Comparison of ENCODE assay signal across 8 mouse cellular contexts in genomic region chr3:95282865-95283588, GRCm38 (mm10). TPM values are rescaled to one million over a fixed set of nuclear protein-coding genes. Genes with fewer than 3 reads are reported as not detected.
DNase-seq lines count a peak whose midpoint lies in the region; ATAC-seq lines count a peak whose summit lies in the region.

No protein-coding gene starts in this region.

- peaks cover 8% of the 10 kb centered on the region for H3K4me1 ChIP-seq in embryonic facial prominence, embryonic 14.5 days (ENCODE audit: control insufficient read depth, insufficient read depth, low read length)
- H3K4me1 ChIP-seq in kidney, embryonic 14.5 days (ENCODE audit: control insufficient read depth, insufficient read depth, low read length) = peaks cover 10% of the 10 kb centered on the region; the same call in 1 of the 2 replicates
- peaks cover 62% of the 10 kb centered on the region for H3K4me1 ChIP-seq in liver, embryonic 12.5 days
- H3K4me1 ChIP-seq in stomach, embryonic 14.5 days (ENCODE audit: control insufficient read depth, insufficient read depth, low read length) = peaks cover 13% of the 10 kb centered on the region

- ATAC-seq in embryonic facial prominence, embryonic 14.5 days (ENCODE audit: low read depth) = peak; percentile 80
- peak; percentile 68 for ATAC-seq in kidney, embryonic 14.5 days (ENCODE audit: low FRiP score, low TSS enrichment)
- ATAC-seq in liver, embryonic 12.5 days = peak; percentile 73
- peak; percentile 66 for ATAC-seq in stomach, embryonic 14.5 days (ENCODE audit: insufficient number of reproducible peaks, insufficient read depth, low FRiP score, low read depth)

- peak overlapping the region; percentile 78 for H3K4me2 ChIP-seq in embryonic facial prominence, embryonic 14.5 days (ENCODE audit: low read depth, low read length)
- peak overlapping the region; percentile 82 for H3K4me2 ChIP-seq in kidney, embryonic 14.5 days (replicated peaks; ENCODE audit: low read depth, low read length)
- H3K4me2 ChIP-seq in liver, embryonic 12.5 days = peak overlapping the region; percentile 87
- peak overlapping the region; percentile 70 for H3K4me2 ChIP-seq in stomach, embryonic 14.5 days (replicated peaks; ENCODE audit: low read depth, low read length)

- DNase-seq in 416B (ENCODE audit: low read depth) = peak; percentile 86
- DNase-seq in adrenal gland, postnatal 36 days = peak; percentile 82
- DNase-seq in embryonic facial prominence, embryonic 14.5 days (ENCODE audit: low spot score) = peak; percentile 93
- DNase-seq in heart, adult 9 months (ENCODE audit: low spot score in 2 of 2) = peak; percentile 82
- DNase-seq in naive thymus-derived CD4-positive, alpha-beta T cell, adult 2 months (ENCODE audit: low read depth) = peak; percentile 48

- H3K36me3 ChIP-seq in embryonic facial prominence, embryonic 14.5 days (ENCODE audit: control insufficient read depth, insufficient read depth, low read length) = peaks cover 13% of the 10 kb centered on the region
- peaks cover 5% of the 10 kb centered on the region for H3K36me3 ChIP-seq in kidney, embryonic 14.5 days (ENCODE audit: control insufficient read depth, insufficient read depth, low read length)
- peaks cover 13% of the 10 kb centered on the region for H3K36me3 ChIP-seq in liver, embryonic 12.5 days
- peaks cover 4% of the 10 kb centered on the region for H3K36me3 ChIP-seq in stomach, embryonic 14.5 days (ENCODE audit: control insufficient read depth, insufficient read depth, low read length)

- H3K9me3 ChIP-seq in embryonic facial prominence, embryonic 14.5 days (ENCODE audit: control insufficient read depth, low read length) = no peaks in the 10 kb centered on the region
- H3K9me3 ChIP-seq in kidney, embryonic 14.5 days (ENCODE audit: control insufficient read depth, low read length) = no peaks in the 10 kb centered on the region
- H3K9me3 ChIP-seq in liver, embryonic 12.5 days (replicated peaks) = no peaks in the 10 kb centered on the region
- no peaks in the 10 kb centered on the region for H3K9me3 ChIP-seq in stomach, embryonic 14.5 days (ENCODE audit: control insufficient read depth, low read depth, low read length)

- peak overlapping the region; percentile 97 for H3K27ac ChIP-seq in embryonic facial prominence, embryonic 14.5 days (replicated peaks; ENCODE audit: low read depth, low read length)
- peak overlapping the region; percentile 98 for H3K27ac ChIP-seq in kidney, embryonic 14.5 days (ENCODE audit: low read depth, low read length)
- peak overlapping the region; percentile 98 for H3K27ac ChIP-seq in liver, embryonic 12.5 days
- H3K27ac ChIP-seq in stomach, embryonic 14.5 days (ENCODE audit: low read length) = peak overlapping the region; percentile 90

- peak overlapping the region; percentile 92 for H3K9ac ChIP-seq in embryonic facial prominence, embryonic 14.5 days (ENCODE audit: low read depth, low read length)
- peak overlapping the region; percentile 71 for H3K9ac ChIP-seq in kidney, embryonic 14.5 days (ENCODE audit: low read depth, low read length)
- H3K9ac ChIP-seq in liver, embryonic 12.5 days = peak overlapping the region; percentile 91
- peak overlapping the region; percentile 72 for H3K9ac ChIP-seq in stomach, embryonic 14.5 days (replicated peaks; ENCODE audit: low read depth, low read length)

- H3K27me3 ChIP-seq in embryonic facial prominence, embryonic 14.5 days (replicated peaks; ENCODE audit: control insufficient read depth, insufficient read depth, low read length) = no peaks in the 10 kb centered on the region
- H3K27me3 ChIP-seq in kidney, embryonic 14.5 days (ENCODE audit: control insufficient read depth, insufficient read depth, low read length) = no peaks in the 10 kb centered on the region
- H3K27me3 ChIP-seq in liver, embryonic 12.5 days (replicated peaks) = no peaks in the 10 kb centered on the region
- no peaks in the 10 kb centered on the region for H3K27me3 ChIP-seq in stomach, embryonic 14.5 days (ENCODE audit: control insufficient read depth, insufficient read depth, low read length)

- WGBS in embryonic facial prominence, embryonic 14.5 days = under 1% methylated on average over 50 of the region's 51 CpGs
- WGBS in kidney, embryonic 14.5 days = under 1% methylated on average over 50 of the region's 51 CpGs
- 0% methylated on average over 51 of the region's 51 CpGs for WGBS in liver, embryonic 12.5 days (ENCODE audit: insufficient replicate concordance)
- under 1% methylated on average over 48 of the region's 51 CpGs for WGBS in stomach, embryonic 14.5 days

- H3K4me3 ChIP-seq in embryonic facial prominence, embryonic 14.5 days (ENCODE audit: low read depth, low read length) = peak overlapping the region; percentile 67
- H3K4me3 ChIP-seq in kidney, embryonic 14.5 days (ENCODE audit: low read length) = peak overlapping the region; percentile 61
- H3K4me3 ChIP-seq in liver, embryonic 12.5 days = peak overlapping the region; percentile 81
- H3K4me3 ChIP-seq in stomach, embryonic 14.5 days (ENCODE audit: low read depth, low read length) = peak overlapping the region; percentile 78

RNA-seq across cellular contexts. Expression of gene Prune1, which starts 1.2 kb away (rescaled TPM):
- total RNA-seq in adrenal gland, postnatal 36 days (2021) = 10 to 100 TPM; 25.1 to 33.3 TPM
- polyA plus RNA-seq in embryonic facial prominence, embryonic 14.5 days (2014; fragmentation: Nextera tagmentation; extraction: Ambion mirVana) = 24.2 and 24.4 TPM in 2 replicates
- polyA plus RNA-seq in kidney, embryonic 14.5 days (2014; fragmentation: Nextera tagmentation; extraction: Ambion mirVana) = 15.4 and 22.1 TPM in 2 replicates
- 11.8 and 12.1 TPM in 2 replicates for polyA plus RNA-seq in liver, embryonic 12.5 days (2016; fragmentation: Nextera tagmentation; extraction: Ambion mirVana)
- 20.1 and 23.1 TPM in 2 replicates for polyA plus RNA-seq in stomach, embryonic 14.5 days (2014; fragmentation: Nextera tagmentation; extraction: Ambion mirVana)

RNA-seq across cellular contexts. Expression of gene Mindy1, which starts 1.9 kb away (rescaled TPM):
- total RNA-seq in adrenal gland, postnatal 36 days (2021) = 100 to 1,000 TPM; 120 to 147 TPM
- 37.7 and 44.9 TPM in 2 replicates for polyA plus RNA-seq in embryonic facial prominence, embryonic 14.5 days (2014; fragmentation: Nextera tagmentation; extraction: Ambion mirVana)
- polyA plus RNA-seq in kidney, embryonic 14.5 days (2014; fragmentation: Nextera tagmentation; extraction: Ambion mirVana) = 33.0 and 40.9 TPM in 2 replicates
- 18.8 and 22.5 TPM in 2 replicates for polyA plus RNA-seq in liver, embryonic 12.5 days (2016; fragmentation: Nextera tagmentation; extraction: Ambion mirVana)
- polyA plus RNA-seq in stomach, embryonic 14.5 days (2014; fragmentation: Nextera tagmentation; extraction: Ambion mirVana) = 47.1 and 51.1 TPM in 2 replicates

RNA-seq across cellular contexts. Expression of gene Anxa9, which starts 23.9 kb away (rescaled TPM):
- 1 to 10 TPM; 1.1 to 3.3 TPM for total RNA-seq in adrenal gland, postnatal 36 days (2021)
- polyA plus RNA-seq in embryonic facial prominence, embryonic 14.5 days (2014; fragmentation: Nextera tagmentation; extraction: Ambion mirVana) = 2.8 TPM in 2 replicates
- polyA plus RNA-seq in kidney, embryonic 14.5 days (2014; fragmentation: Nextera tagmentation; extraction: Ambion mirVana) = 3.7 and 4.3 TPM in 2 replicates
- polyA plus RNA-seq in liver, embryonic 12.5 days (2016; fragmentation: Nextera tagmentation; extraction: Ambion mirVana) = 3.1 and 4.6 TPM in 2 replicates
- 1.7 and 2.1 TPM in 2 replicates for polyA plus RNA-seq in stomach, embryonic 14.5 days (2014; fragmentation: Nextera tagmentation; extraction: Ambion mirVana)

RNA-seq across cellular contexts. Expression of gene Cers2, which starts 31.6 kb away (rescaled TPM):
- 100 to 1,000 TPM; 239 to 254 TPM for total RNA-seq in adrenal gland, postnatal 36 days (2021)
- 133 and 134 TPM in 2 replicates for polyA plus RNA-seq in embryonic facial prominence, embryonic 14.5 days (2014; fragmentation: Nextera tagmentation; extraction: Ambion mirVana)
- polyA plus RNA-seq in kidney, embryonic 14.5 days (2014; fragmentation: Nextera tagmentation; extraction: Ambion mirVana) = 103 and 154 TPM in 2 replicates
- 134 and 135 TPM in 2 replicates for polyA plus RNA-seq in liver, embryonic 12.5 days (2016; fragmentation: Nextera tagmentation; extraction: Ambion mirVana)
- polyA plus RNA-seq in stomach, embryonic 14.5 days (2014; fragmentation: Nextera tagmentation; extraction: Ambion mirVana) = 136 and 146 TPM in 2 replicates

RNA-seq across cellular contexts. Expression of gene Bnipl, which starts 32.0 kb away (rescaled TPM):
- total RNA-seq in adrenal gland, postnatal 36 days (2021) = under 1 TPM in 1 of 2 experiments, not detected in 1; 0.89 TPM
- 6.1 and 6.9 TPM in 2 replicates for polyA plus RNA-seq in embryonic facial prominence, embryonic 14.5 days (2014; fragmentation: Nextera tagmentation; extraction: Ambion mirVana)
- 2.1 and 2.4 TPM in 2 replicates for polyA plus RNA-seq in kidney, embryonic 14.5 days (2014; fragmentation: Nextera tagmentation; extraction: Ambion mirVana)
- polyA plus RNA-seq in liver, embryonic 12.5 days (2016; fragmentation: Nextera tagmentation; extraction: Ambion mirVana) = not detected in 2 replicates
- polyA plus RNA-seq in stomach, embryonic 14.5 days (2014; fragmentation: Nextera tagmentation; extraction: Ambion mirVana) = 8.2 and 8.4 TPM in 2 replicates

Comparison
In these comparisons a context has a peak if more than half of its experiments do, and no peak if none do; other contexts are left out.
1. Peak in every context shown above with its lines: DNase-seq, ATAC-seq, H3K4me3 ChIP-seq and H3K27ac ChIP-seq.